Mouse (Mus musculus) kidney, postnatal 10 days (tissue): ENCODE data around the gene Mipep.
A peak's percentile ranks its signal among the peaks of the same experiment; 100 is the strongest.

Experiments used
- DNase-seq: peaks from one replicate; pipeline ENCODE4 v3.0.0; 2021; ENCODE audit warnings: mixed read lengths

The Mipep gene

DNA sequence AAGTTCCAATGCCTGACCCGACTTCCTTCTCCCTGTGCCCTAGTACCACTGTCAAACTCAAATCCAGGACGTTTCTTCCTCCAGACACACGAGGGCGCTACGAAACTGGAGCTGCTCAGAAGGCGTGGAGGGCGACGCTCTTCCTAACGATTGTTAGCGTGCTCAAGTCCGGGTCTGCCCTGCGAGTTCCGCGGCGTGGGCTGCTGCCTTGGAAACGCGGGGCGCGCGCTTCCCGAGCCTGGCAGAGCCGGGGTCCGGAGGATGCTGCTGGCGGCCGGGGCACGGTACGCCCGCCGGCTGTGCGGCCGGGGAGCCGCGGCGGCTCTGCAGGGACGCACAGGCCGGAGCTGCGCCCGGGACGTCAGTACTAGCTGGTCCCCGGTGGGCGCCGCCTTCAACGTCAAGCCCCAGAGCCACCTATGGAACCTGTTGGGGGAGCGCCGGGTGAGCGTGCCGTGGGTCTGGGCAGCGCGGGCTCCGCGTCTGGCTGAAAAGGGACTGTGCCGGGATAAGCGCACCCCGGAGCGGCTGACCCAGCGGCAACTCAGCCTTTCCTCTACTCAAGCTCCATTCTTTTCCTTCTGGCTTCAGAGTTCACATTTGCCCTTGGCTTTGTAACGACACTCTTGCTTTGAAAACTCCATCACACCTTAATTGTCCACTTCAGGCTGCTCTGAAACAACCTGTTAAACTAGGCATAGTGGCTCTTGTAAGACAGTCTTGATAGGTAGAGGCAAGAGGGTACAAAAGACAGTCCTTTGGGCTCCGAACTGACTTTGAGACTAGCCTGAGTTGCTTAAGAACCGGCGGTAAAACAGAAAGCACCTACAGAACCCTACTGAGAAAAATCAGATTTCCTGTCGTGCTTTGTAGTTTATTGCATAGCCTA is at the start of gene Mipep:
TSS of gene Mipep (plus strand) at position 147 of the 889 bp plus-strand sequence.
- DNase-seq, result peak; percentile 90

DNA sequence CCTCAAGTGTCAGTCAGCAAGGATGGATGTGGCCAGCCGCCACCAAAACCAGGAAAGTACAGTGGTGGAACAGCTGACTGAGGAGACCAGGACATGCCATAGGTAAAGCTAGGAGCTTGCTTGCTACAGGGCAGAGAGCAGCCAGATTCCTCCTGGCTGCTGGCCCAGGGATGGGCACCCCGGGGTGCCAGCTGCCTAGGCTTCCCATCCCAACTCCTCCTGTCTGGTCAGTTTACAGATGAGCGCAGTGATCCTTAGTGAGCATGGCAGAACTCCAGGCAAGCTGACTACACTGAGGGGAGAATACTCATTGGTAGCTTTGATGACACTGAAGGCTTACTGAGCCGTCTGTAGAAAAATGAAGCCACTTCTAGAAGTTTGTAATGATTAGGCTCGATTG is 49.2 kb upstream of the Mipep start:
- DNase-seq, result no peak

DNA sequence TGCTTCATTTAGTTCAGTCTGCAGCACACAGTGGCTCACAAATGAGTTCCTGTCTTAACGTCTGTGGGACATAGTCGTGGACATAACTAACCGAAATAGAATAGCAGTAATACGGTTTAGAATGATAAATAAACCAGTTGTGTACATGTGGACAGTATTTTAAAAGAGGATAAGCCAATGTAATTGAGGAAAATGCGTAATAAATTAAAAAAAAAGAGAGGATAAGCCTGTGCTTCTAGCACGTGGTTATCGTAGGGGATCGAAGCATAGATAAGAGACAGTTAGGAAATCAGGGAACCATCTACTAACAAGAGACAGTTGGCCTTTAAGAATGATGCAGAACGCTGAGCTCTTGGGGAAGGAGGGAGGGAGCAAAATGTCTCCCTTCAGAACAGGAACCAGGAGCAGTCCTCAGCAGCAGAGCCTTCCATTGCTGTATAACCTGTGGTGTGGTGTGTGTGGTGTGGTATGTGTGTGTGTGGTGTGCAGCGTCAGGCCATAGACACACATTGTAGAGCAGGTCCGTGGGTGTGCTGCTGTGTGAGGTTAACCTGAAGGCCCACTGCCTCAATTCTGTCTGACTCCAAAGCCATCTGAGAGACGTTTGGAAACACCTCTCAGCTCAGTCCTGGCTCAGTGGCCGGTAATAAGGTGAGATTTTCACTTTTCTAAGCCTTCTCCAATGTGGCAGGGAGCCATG is 48.4 kb upstream of the Mipep start:
- no peak for DNase-seq

DNA sequence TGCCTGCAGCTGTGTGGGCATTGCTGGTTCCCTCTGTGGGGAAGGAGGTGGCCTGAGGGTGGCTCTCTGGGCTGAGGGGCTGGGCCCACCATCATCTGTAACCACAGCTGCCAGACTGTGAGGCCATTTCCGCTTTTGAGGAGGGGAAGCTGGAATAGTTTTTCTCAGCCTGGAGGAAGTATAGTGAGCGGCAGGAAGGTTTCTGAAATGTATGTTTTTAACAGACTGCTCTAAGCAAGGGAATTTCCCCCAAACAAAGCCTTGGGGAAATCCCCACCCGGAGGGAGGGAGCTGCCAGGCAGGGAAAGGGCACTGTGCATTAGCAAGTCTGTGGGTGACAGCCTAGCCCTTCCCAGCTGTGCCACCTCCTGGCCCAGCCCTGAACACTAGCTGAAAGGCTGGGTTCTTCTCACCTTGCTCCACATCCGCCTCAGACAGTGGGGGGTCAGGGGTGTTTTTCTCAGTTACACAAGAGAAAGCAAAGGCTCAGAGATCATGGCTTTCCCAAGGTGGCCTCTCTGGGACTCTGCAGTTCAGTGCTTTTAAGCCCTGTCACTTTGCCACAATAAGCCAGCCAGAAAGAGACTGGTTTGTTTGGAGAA is 47.7 kb upstream of the Mipep start:
- peak; percentile 57 for DNase-seq

GRCm38 (mm10) chr14:60737202-60737611 is 47.2 kb upstream of the Mipep start:
- DNase-seq, result no peak

- no peak for DNase-seq
Measured at GRCm38 (mm10) chr14:60738434-60738938, 45.9 kb upstream of the Mipep start.

- no peak for DNase-seq
Measured at GRCm38 (mm10) chr14:60739155-60739554, 45.2 kb upstream of the Mipep start.

- no peak for DNase-seq
Measured at GRCm38 (mm10) chr14:60739616-60740015, 44.8 kb upstream of the Mipep start.

GRCm38 (mm10) chr14:60740507-60740906 is 43.9 kb upstream of the Mipep start:
- no peak for DNase-seq

- no peak for DNase-seq
Measured at GRCm38 (mm10) chr14:60741033-60741432, 43.3 kb upstream of the Mipep start.

- peak; percentile 68 for DNase-seq
Measured at GRCm38 (mm10) chr14:60741490-60741981, 42.8 kb upstream of the Mipep start.

- no peak for DNase-seq
Measured at GRCm38 (mm10) chr14:60743681-60744080, 40.7 kb upstream of the Mipep start.

DNA sequence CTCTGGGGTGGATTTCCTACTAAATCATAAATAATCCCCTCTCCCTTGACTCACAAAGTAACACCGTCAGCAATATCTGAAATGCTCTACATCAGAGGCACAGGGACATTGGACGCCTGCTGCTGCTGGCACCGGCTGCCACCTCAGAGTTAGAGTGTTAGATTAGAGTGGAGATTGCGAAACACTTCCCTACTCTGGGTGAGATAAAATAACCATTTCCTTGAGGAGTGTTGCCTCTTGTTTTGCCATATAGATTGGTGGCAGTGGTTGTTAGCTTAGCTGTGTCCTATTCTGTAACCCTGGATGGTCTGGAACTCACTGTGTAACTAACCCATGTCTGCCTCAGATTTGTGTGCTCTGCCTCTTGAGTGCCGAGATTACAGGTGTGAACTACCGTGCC is 39.2 kb upstream of the Mipep start:
- no peak for DNase-seq

DNA sequence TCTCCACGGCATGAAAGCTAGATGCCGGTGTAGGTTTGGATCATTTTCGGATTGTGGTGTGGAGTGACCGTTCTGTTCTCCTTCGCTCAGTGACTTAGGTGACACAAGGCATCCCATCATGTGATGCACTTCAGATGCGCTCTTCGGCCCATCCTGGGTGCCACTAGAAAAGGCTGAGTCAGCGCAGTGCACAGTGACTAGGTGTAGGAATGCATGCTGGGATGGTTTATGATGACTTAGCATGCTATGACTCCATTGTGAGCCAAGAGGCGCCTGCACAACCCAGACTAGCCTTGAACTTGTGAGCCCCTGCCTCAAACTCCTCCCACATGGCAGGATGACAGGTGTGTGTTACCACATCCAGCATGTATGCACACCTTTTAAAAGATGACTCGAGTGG is 38.2 kb upstream of the Mipep start:
- no peak for DNase-seq

DNA sequence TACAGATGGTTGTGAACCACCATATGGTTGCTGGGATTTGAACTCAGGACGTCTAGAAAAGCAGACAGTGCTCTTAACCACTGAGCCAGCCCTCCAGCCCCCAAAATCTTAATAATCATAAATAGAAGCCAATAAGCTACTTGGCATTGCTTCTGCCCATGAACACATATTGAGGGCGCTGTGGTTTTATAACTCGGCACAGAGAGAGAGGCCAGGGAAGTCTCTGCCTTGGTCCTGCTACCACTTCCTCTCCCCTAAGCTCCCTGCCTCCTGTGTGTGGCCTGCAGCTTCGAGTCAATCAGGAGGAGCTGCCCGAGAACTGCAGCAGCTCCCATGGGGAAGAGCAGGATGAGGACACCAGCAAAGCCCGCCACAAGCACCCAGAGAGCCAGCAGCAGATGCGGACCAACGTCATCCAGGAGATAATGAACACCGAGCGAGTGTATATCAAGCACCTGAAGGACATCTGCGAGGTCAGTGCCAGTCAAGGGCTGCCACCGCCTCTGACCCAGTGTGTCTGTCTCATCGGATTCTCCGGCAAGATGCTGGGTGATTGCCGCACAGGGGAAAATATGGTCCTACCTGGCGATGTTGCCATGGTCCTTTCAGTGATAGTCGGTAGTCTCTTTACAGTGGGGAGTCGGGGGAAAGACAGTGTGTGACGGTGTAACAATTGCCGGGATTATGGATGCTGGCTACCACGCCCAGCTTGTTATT is 37.1 kb upstream of the Mipep start:
- no peak for DNase-seq

- DNase-seq, result no peak
Measured at GRCm38 (mm10) chr14:60749880-60750279, 34.5 kb upstream of the Mipep start.

DNA sequence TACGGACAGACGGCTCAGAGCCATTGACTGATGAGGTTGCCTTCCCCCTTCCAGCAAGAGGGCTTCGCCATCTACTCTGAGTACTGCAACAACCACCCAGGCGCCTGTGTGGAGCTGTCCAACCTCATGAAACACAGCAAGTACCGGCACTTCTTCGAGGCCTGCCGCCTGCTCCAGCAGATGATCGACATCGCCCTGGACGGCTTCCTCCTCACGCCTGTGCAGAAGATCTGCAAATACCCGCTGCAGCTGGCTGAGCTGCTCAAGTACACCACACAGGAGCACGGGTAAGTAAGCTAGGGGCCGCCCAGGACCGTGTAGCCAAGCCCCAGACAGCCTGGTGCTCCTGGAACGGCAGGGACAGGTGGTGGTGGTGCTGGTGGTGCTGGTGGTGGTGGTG is 32.8 kb upstream of the Mipep start:
- no peak for DNase-seq

DNA sequence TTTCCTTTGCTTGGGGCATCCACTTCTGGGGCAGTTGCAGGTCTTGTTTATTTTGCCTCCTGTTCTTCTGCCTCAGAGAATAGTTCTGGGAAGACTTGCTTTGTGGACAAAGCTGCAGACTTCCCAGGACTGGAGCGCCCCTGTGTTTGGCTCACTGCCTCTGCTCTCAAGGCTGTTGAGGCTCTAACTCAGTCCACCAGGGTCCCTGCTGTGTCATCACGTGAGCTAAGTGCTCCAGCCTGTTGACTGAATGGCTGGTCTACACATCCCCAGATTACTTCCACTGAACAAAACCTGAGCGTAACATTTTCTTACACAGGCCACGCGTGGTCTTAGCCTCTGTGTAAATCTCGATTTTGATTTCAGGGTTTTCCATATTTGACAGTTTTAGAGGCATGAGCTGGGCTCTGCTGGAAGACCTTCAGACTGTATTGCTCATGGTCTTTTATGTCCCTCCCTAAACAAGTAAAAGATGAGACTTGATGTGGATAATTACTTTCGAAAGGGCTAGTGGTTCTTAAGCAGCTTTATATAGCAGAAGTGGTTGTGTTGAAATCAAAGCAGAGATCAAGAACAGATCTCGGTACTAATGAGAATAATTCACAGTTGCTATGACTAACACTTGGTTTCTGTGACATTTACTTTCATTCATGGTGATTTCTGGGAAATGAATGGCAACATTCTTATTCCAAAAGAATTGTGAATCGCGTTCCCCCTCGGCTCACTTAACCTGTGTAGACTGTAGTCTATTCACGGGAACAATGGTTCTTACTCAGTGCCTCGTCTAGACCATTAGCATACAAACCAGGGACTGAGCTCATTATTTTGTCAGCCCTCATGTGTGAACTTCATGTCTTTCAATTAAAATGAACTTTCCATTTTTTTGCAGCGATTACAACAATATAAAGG is 31.2 kb upstream of the Mipep start:
- DNase-seq, result no peak

- DNase-seq, result no peak
Measured at GRCm38 (mm10) chr14:60753801-60754126, 30.6 kb upstream of the Mipep start.

DNA sequence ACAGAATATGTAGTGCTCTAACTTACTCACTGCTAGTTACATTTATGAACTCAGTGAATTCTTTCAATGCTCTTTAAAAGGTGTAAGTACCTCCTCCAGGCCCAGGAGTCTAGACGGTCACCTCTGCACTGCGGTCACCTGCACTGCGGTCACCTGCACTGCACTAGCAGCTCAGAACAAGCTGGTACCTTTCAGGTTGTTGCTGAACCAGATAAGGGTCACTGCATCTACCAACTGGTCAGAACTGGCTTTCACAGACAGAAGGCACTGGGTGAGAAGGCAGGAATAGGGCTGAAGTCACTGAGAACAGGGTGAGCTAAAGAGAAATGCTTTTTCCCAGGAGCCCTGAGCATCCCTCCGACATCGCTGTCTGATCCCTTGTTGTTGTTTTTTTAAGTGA is 29.7 kb upstream of the Mipep start:
- no peak for DNase-seq

DNA sequence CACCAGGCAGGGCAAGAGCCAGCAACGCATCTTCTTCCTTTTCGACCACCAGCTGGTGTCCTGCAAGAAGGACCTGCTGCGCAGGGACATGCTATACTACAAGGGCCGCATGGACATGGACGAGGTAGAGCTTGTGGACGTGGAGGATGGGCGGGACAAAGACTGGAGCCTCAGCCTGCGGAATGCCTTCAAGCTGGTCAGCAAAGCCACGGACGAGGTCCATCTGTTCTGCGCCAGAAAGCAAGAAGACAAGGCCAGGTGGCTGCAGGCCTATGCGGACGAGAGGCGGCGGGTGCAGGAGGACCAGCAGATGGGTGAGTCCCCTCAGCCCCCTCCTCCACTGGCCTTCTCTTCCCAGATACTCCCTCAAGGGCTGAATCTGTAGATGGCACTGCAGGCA is 28.1 kb upstream of the Mipep start:
- peak; percentile 47 for DNase-seq

DNA sequence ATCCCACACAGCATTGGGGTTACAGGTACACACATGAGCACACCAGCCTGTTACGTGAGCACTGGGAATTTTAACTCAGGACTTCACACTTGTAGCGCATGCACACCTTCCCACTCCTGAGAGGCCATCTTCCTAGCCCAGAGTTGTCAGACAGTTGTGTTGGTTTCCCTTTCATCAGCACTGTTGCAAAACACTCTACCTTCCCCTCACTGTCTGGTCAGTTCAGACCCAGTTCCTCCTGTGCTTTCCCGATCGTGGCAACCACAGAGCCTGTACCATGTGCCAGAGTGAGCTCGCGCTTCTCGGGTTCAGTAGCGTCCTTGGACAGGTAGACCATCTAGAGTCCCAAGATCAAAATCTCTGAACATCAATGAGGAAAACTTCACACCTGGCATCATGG is 27.1 kb upstream of the Mipep start:
- DNase-seq, result no peak
